Mouse (Mus musculus) erythroblast, embryonic 14.5 days (primary cell): ENCODE results near the gene Mfap5.

ENCODE experiments used
- GATA1 ChIP-seq: IDR thresholded peaks from 2 replicates; pipeline ENCODE4 v1.6.1; 2012; ENCODE audit warnings: low read length, inconsistent platforms, mixed read lengths
- TAL1 ChIP-seq: IDR thresholded peaks from 3 replicates; pipeline ENCODE4 v1.6.1; 2012; ENCODE audit warnings: low read length, inconsistent platforms, mixed read lengths

GRCm38 (mm10) chr6:122486297-122487117 is 19.1 kb upstream of the Mfap5 start:
- TF ChIP-seq GATA1 (no peak), TAL1 (no peak)
